Mouse (Mus musculus) MEL (cell line): Measurements from ENCODE around the gene Tmem132c. TPM values are rescaled to one million over a fixed set of nuclear protein-coding genes. Genes with fewer than 3 reads are reported as not detected.
A peak's percentile ranks its signal among the peaks of the same experiment; 100 is the strongest.

Source experiments
- DNase-seq: peaks from one replicate; pipeline ENCODE4 v3.0.0; 2011; ENCODE audit warnings: low read depth, low spot score
- H3K27ac ChIP-seq: 2 replicates; pipeline ENCODE4 v1.5.1; 2012; ENCODE audit warnings: low read depth, mild to moderate bottlenecking, control low read depth, low read length, moderate library complexity; ENCODE audit not compliant: control insufficient read depth
- H3K27me3 ChIP-seq, 2 experiments: fragments of 150-350 bp in 1 of 2; sonication (generic) in 1 of 2; 2 replicates each; pipeline ENCODE4 v1.6.1; 2012; ENCODE audit warnings: low read length in 2 of 2, mild to moderate bottlenecking in 2 of 2, improper control_type of control experiment in 1 of 2, moderate library complexity in 1 of 2; ENCODE audit not compliant: insufficient read depth in 2 of 2, control insufficient read depth in 1 of 2
- H3K36me3 ChIP-seq, 2 experiments: 2 replicates each; pipeline ENCODE4 v1.6.1; 2012 to 2014; ENCODE audit warnings: low read length in 2 of 2, improper control_type of control experiment in 1 of 2, inconsistent platforms in 1 of 2, mild to moderate bottlenecking in 1 of 2; ENCODE audit not compliant: insufficient read depth in 2 of 2, control insufficient read depth in 1 of 2
- H3K4me1 ChIP-seq, 2 experiments: fragments of 150-350 bp in 1 of 2; sonication (generic) in 1 of 2; 2 replicates each; pipeline ENCODE4 v1.6.1; 2012; ENCODE audit warnings: low read length in 2 of 2, improper control_type of control experiment in 1 of 2, mild to moderate bottlenecking in 1 of 2; ENCODE audit not compliant: insufficient read depth in 2 of 2, control insufficient read depth in 1 of 2
- H3K4me3 ChIP-seq, 2 experiments: fragments of 150-350 bp in 1 of 2; sonication (generic) in 1 of 2; 2 replicates each; pipeline ENCODE4 v1.5.1; 2012; ENCODE audit warnings: low read depth in 2 of 2, low read length in 2 of 2, mild to moderate bottlenecking in 2 of 2, moderate library complexity in 2 of 2, control low read depth in 1 of 2, improper control_type of control experiment in 1 of 2; ENCODE audit not compliant: control insufficient read depth in 1 of 2, insufficient read depth in 1 of 2
- H3K79me2 ChIP-seq: 2 replicates; pipeline ENCODE4 v1.6.1; 2012; ENCODE audit warnings: mild to moderate bottlenecking, low read length, moderate library complexity; ENCODE audit not compliant: control insufficient read depth, poor library complexity, insufficient read depth
- H3K9ac ChIP-seq: 2 replicates; pipeline ENCODE4 v1.6.1; 2012; ENCODE audit warnings: low read depth, mild to moderate bottlenecking, control low read depth, low read length, moderate library complexity; ENCODE audit not compliant: control insufficient read depth, poor library complexity, severe bottlenecking
- H3K9me3 ChIP-seq: fragments of 150-350 bp; sonication (generic); replicated peaks from 2 replicates; pipeline ENCODE4 v1.6.1; 2012; ENCODE audit warnings: mild to moderate bottlenecking, low read length, improper control_type of control experiment, moderate library complexity; ENCODE audit not compliant: insufficient read depth
- BHLHE40 ChIP-seq: IDR thresholded peaks from 2 replicates; pipeline ENCODE4 v1.6.1; 2012; ENCODE audit warnings: low read depth, mild to moderate bottlenecking, inconsistent platforms, low read length, improper control_type of control experiment, borderline replicate concordance
- CHD1 ChIP-seq: IDR thresholded peaks from 2 replicates; pipeline ENCODE4 v1.6.1; 2012; ENCODE audit warnings: low read depth, mild to moderate bottlenecking, inconsistent platforms, low read length, improper control_type of control experiment
- CHD2 ChIP-seq: IDR thresholded peaks from 2 replicates; pipeline ENCODE4 v1.6.1; 2011; ENCODE audit warnings: low read length, improper control_type of control experiment
- CTCF ChIP-seq, 3 experiments: IDR thresholded peaks in 2 of 3; conservative IDR thresholded peaks in 1 of 3; 2 replicates each; pipeline ENCODE4 v1.5.1; 2011 to 2012; ENCODE audit warnings: low read length in 3 of 3, low read depth in 2 of 3, mild to moderate bottlenecking in 2 of 3, improper control_type of control experiment in 1 of 3, inconsistent platforms in 1 of 3, mixed read lengths in 1 of 3, moderate library complexity in 1 of 3; ENCODE audit not compliant: control insufficient read depth in 1 of 3, insufficient read depth in 1 of 3, poor library complexity in 1 of 3, severe bottlenecking in 1 of 3
- ELF1 ChIP-seq: IDR thresholded peaks from 2 replicates; pipeline ENCODE4 v1.6.1; 2014; ENCODE audit warnings: low read depth, mild to moderate bottlenecking, inconsistent platforms, low read length, improper control_type of control experiment, moderate library complexity
- EP300 ChIP-seq, 2 experiments: IDR thresholded peaks; 2 replicates each; pipeline ENCODE4 v1.6.1; 2011; ENCODE audit warnings: improper control_type of control experiment in 2 of 2, low read length in 2 of 2, low read depth in 1 of 2, mild to moderate bottlenecking in 1 of 2
- GABPA ChIP-seq: IDR thresholded peaks from 2 replicates; pipeline ENCODE4 v1.6.1; 2012; ENCODE audit warnings: low read depth, mild to moderate bottlenecking, inconsistent platforms, low read length, improper control_type of control experiment, moderate library complexity
- HCFC1 ChIP-seq: IDR thresholded peaks from 2 replicates; pipeline ENCODE4 v1.6.1; 2012; ENCODE audit warnings: low read depth, mild to moderate bottlenecking, inconsistent platforms, low read length, improper control_type of control experiment, moderate library complexity
- JUND ChIP-seq: IDR thresholded peaks from 2 replicates; pipeline ENCODE4 v1.6.1; 2011; ENCODE audit warnings: low read depth, mild to moderate bottlenecking, improper control_type of control experiment, low read length
- MEF2A ChIP-seq: IDR thresholded peaks from 2 replicates; pipeline ENCODE4 v1.6.1; 2014; ENCODE audit warnings: low read depth, mild to moderate bottlenecking, inconsistent platforms, low read length, improper control_type of control experiment; ENCODE audit not compliant: poor library complexity, insufficient replicate concordance, severe bottlenecking; ENCODE audit errors: extremely low read depth
- MYB ChIP-seq: IDR thresholded peaks from 2 replicates; pipeline ENCODE4 v1.6.1; 2011; ENCODE audit warnings: mild to moderate bottlenecking, low read depth, low read length, improper control_type of control experiment
- MYC ChIP-seq: IDR thresholded peaks from 2 replicates; pipeline ENCODE4 v1.6.1; 2011; ENCODE audit warnings: low read depth, mild to moderate bottlenecking, low read length, improper control_type of control experiment, moderate library complexity
- NRF1 ChIP-seq: IDR thresholded peaks from 2 replicates; pipeline ENCODE4 v1.6.1; 2014; ENCODE audit warnings: low read depth, mild to moderate bottlenecking, inconsistent platforms, low read length, improper control_type of control experiment, moderate library complexity; ENCODE audit not compliant: poor library complexity, insufficient read depth, severe bottlenecking
- TBP ChIP-seq: IDR thresholded peaks from 2 replicates; pipeline ENCODE4 v1.8.0; 2011; ENCODE audit warnings: low read depth, low read length, improper control_type of control experiment
- TCF12 ChIP-seq: IDR thresholded peaks from 2 replicates; pipeline ENCODE4 v1.6.1; 2014; ENCODE audit warnings: low read depth, mild to moderate bottlenecking, inconsistent platforms, low read length, improper control_type of control experiment, moderate library complexity
- UBTF ChIP-seq: IDR thresholded peaks from 2 replicates; pipeline ENCODE4 v1.6.1; 2012; ENCODE audit warnings: low read depth, mild to moderate bottlenecking, inconsistent platforms, low read length, improper control_type of control experiment, moderate library complexity, borderline replicate concordance; ENCODE audit not compliant: insufficient read depth
- ZC3H11A ChIP-seq: IDR thresholded peaks from 2 replicates; pipeline ENCODE4 v1.6.1; 2012; ENCODE audit warnings: low read depth, mild to moderate bottlenecking, inconsistent platforms, low read length, improper control_type of control experiment
- ZMIZ1 ChIP-seq: IDR thresholded peaks from 2 replicates; pipeline ENCODE4 v1.6.1; 2012; ENCODE audit warnings: low read depth, mild to moderate bottlenecking, inconsistent platforms, low read length, improper control_type of control experiment, moderate library complexity
- polyA plus RNA-seq, 2 experiments: library from polyadenylated mRNA; stranded (reverse) in 1 of 2; unstranded in 1 of 2; fragments of >175 nt in 1 of 2; fragments of >200 nt in 1 of 2; gene quantifications; 2 replicates each; pipeline versions ENCODE4 v1.2.1 to v1.2.4; 2012; ENCODE audit warnings: low replicate concordance in 2 of 2, low read depth in 1 of 2; ENCODE audit not compliant: insufficient read length in 2 of 2, insufficient read depth in 1 of 2, missing spikeins in 1 of 2
- total RNA-seq: library from RNA; depleted of rRNA; stranded (reverse); fragments of 300-350 nt; gene quantifications from 2 replicates; pipeline ENCODE4 v1.2.3, GENCODE M21; 2012

Gene Tmem132c
- total and polyA plus RNA-seq, 3 experiments = not detected

DNA sequence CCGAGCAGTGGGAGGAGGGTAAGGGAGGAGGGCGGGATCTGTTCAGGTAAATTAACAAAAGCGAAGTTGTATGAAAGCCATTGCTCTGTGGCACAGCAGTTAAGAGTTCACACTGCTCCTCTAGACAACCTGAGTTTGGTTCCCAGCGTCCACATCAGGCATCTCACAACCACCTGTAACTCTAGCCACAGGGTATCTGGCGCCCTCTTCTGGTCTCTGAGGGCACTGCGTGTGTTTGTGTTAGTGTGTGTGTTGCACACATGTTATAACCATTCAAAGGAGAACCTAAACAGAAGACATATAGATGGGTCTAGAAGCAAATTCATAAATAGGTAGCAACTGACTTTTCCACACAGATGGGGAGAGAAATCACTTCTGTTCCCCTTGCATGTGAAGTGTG, 245.6 kb downstream of the Tmem132c start:
- H3K9me3 ChIP-seq = no peaks in the 10 kb centered on the region
- TF ChIP-seq EP300 (IDR thresholded peaks at IDR 0.05; ENCODE audit: low read depth in 1 of 2, low read length in 2 of 2) (no peak), CTCF (IDR thresholded peaks at IDR 0.05 in 2 of 3, conservative IDR thresholded peaks at IDR 0.05 in 1 of 3; ENCODE audit: control insufficient read depth in 1 of 3, insufficient read depth in 1 of 3, low read depth in 2 of 3, low read length in 3 of 3, poor library complexity in 1 of 3, severe bottlenecking in 1 of 3) (0 out of 6 replicates have a peak, but pooled peaks of 1 of the 3 experiments have one; percentile 10)

DNA sequence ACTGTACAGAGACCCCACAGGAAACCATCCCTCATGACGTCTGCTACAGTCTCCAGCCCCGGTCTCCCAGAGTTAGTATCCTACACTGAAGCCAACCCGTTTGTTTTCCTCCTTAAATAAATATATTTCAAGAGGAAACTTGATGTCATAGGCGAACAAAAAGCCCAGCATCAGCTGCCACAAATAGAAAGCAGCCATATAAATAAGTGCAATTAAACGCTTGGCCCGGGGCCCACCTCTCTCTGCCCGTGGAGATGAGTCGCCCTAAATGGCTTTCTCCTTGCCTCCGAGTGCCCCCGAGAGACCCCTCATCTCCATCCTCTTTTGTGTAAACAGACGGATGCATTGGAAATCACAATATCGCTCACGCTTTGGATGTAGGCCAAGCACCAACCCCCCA, 247.1 kb downstream of the Tmem132c start:
- TF ChIP-seq BHLHE40 = no peak
- no peak for TF ChIP-seq ZC3H11A
- no peak for TF ChIP-seq MYB
- no peak for TF ChIP-seq MEF2A
- TF ChIP-seq JUND = no peak
- TF ChIP-seq NRF1 = no peak
- TF ChIP-seq CHD2 = no peak
- no peak for TF ChIP-seq CHD1
- no peak for TF ChIP-seq ZMIZ1
- no peak for TF ChIP-seq MYC
- TF ChIP-seq HCFC1 = no peak
- no peak for TF ChIP-seq ELF1
- TF ChIP-seq UBTF = no peak
- no peak for TF ChIP-seq GABPA
- no peak for TF ChIP-seq TBP
- no peak for TF ChIP-seq TCF12
- H3K4me3 ChIP-seq = no peak overlapping the region

More for the DNA sequence above, 245.6 kb downstream of the Tmem132c start:
- no peaks in the 10 kb centered on the region for H3K4me1 ChIP-seq
- H3K4me3 ChIP-seq = no peak overlapping the region
- DNase-seq = no peak
- H3K79me2 ChIP-seq = no peaks in the 10 kb centered on the region
- no peak overlapping the region for H3K27ac ChIP-seq
- no peak overlapping the region for H3K9ac ChIP-seq
- no peaks in the 10 kb centered on the region for H3K36me3 ChIP-seq
- no peaks in the 10 kb centered on the region for H3K27me3 ChIP-seq

More for the DNA sequence above, 247.1 kb downstream of the Tmem132c start:
- Histone ChIP-seq H3K27me3 (no peaks in the 10 kb centered on the region), H3K4me1 (no peaks in the 10 kb centered on the region), H3K9me3 (no peaks in the 10 kb centered on the region), H3K9ac (no peak overlapping the region), H3K36me3 (no peaks in the 10 kb centered on the region), H3K27ac (no peak overlapping the region), H3K79me2 (no peaks in the 10 kb centered on the region)
- DNase-seq = no peak
